Mouse (Mus musculus) cerebellum, postnatal 4 days (tissue): ENCODE results near the gene Rabgap1l.

Experiments used
- DNase-seq, 2 experiments: peaks; one replicate each; pipeline ENCODE4 v3.0.0; 2022; ENCODE audit warnings: low spot score in 2 of 2, mixed read lengths in 1 of 2

Gene Rabgap1l

GRCm38 (mm10) chr1:160181216-160181615 lies 611.8 kb downstream of the Rabgap1l start:
- no peak for DNase-seq

- DNase-seq, result no peak
Observed at GRCm38 (mm10) chr1:160176903-160177302, 616.1 kb downstream of the Rabgap1l start.
